Mouse (Mus musculus): ENCODE data around the gene Ablim1. TPM values are rescaled to one million over a fixed set of nuclear protein-coding genes. Genes with fewer than 3 reads are reported as not detected.
A peak's percentile ranks its signal among the peaks of the same experiment; 100 is the strongest.

The Ablim1 gene
- polyA plus RNA-seq, 1 experiment from 2014 or later = 16.4 TPM

DNA sequence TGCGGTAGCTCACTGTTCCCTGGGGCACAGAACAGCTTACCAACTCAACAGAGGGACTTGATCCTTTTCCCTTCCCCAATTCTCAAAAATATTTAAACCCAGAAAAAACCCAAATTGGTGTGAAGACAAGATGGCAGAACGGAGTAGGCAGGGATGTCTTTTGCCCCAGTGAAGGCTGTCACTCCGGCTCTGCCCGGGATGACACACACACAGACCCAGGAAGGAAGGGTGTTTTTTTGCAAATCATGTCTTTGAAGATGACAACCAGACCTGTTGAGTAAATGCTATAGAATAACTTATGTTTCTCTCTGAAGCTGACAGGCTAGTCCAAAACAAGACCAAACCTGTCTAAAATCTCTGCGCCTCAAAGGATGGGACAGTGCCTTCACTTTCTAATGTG, 187.2 kb downstream of the Ablim1 start:
- H3K36me3 ChIP-seq = no peaks in the 10 kb centered on the region
- no peak overlapping the region for H3K4me3 ChIP-seq
- 76% methylated on average over 5 of the region's 5 CpGs for WGBS
- H3K27ac ChIP-seq = 0 out of 2 replicates have a peak overlapping the region, but pooled peaks have one; percentile 39
- H3K9me3 ChIP-seq (replicated peaks) = no peaks in the 10 kb centered on the region
- no peak for DNase-seq (ENCODE audit: low spot score)
- H3K4me1 ChIP-seq = peaks cover 32% of the 10 kb centered on the region
- H3K27me3 ChIP-seq (ENCODE audit: low read depth, poor library complexity, severe bottlenecking) = peaks cover 46% of the 10 kb centered on the region

DNA sequence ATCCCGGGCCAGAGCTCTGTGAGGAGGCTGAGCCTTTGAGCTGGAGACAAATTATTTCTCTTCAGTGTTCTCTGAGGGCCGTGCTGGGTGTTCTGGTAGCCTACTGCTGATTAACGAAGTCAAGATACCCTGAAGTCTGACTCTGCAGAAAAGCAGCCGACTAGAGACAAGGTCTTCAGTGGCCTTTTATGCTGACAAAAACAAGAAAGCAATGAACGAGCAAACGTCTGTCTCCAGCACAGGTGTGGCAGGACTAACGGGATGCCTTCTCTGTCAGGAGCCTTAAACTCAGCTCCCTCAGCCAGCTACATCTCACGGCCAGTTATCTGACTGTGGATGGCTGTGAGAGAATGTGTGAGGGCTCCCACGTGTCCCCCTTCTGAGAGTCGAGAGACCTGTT, 187.8 kb downstream of the Ablim1 start:
- Histone ChIP-seq H3K9me3 (replicated peaks) (no peaks in the 10 kb centered on the region), H3K4me1 (peaks cover 32% of the 10 kb centered on the region), H3K27ac (no peak overlapping the region), H3K4me3 (no peak overlapping the region), H3K36me3 (no peaks in the 10 kb centered on the region), H3K27me3 (ENCODE audit: low read depth, poor library complexity, severe bottlenecking) (peaks cover 41% of the 10 kb centered on the region)
- WGBS = 39% methylated on average over 10 of the region's 10 CpGs
- DNase-seq (ENCODE audit: low spot score) = no peak

DNA sequence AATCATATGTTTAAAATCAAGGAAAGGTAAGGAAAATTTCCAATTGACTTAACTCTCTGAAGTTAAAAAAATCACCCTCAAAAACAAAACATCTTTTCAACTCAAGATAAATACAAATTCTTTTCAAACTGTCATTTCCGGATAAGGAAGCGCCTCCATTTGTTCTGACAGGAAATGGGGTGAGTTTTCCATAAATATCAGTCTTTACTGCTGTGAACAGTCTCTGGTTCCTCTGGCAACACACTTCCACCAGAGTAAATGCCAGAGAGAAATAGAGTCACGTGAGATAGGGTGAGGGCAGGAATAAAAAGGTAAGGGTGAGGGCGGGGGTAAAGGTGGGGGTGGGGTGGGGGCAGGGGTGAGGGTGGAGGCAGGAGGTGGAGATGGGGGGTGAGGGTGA, 189.8 kb downstream of the Ablim1 start:
- H3K4me3 ChIP-seq = no peak overlapping the region
- peaks cover 32% of the 10 kb centered on the region for H3K4me1 ChIP-seq
- peaks cover 23% of the 10 kb centered on the region for H3K27me3 ChIP-seq (ENCODE audit: low read depth, poor library complexity, severe bottlenecking)
- 74% methylated on average over 4 of the region's 4 CpGs for WGBS
- no peaks in the 10 kb centered on the region for H3K9me3 ChIP-seq (replicated peaks)
- no peak overlapping the region for H3K27ac ChIP-seq
- H3K36me3 ChIP-seq = no peaks in the 10 kb centered on the region
- no peak for DNase-seq (ENCODE audit: low spot score)

- H3K4me1 ChIP-seq = peaks cover 38% of the 10 kb centered on the region
- no peak for DNase-seq (ENCODE audit: low spot score)
- 73% methylated on average over 2 of the region's 2 CpGs for WGBS
- H3K36me3 ChIP-seq = no peaks in the 10 kb centered on the region
- peaks cover 15% of the 10 kb centered on the region for H3K27me3 ChIP-seq (ENCODE audit: low read depth, poor library complexity, severe bottlenecking)
- peak overlapping the region; percentile 63; the same call in 1 of the 2 replicates for H3K27ac ChIP-seq
- H3K4me3 ChIP-seq = no peak overlapping the region
- H3K9me3 ChIP-seq (replicated peaks) = no peaks in the 10 kb centered on the region
These were observed 190.6 kb downstream of the Ablim1 start for GRCm38 (mm10) chr19:57124138-57124519.

DNA sequence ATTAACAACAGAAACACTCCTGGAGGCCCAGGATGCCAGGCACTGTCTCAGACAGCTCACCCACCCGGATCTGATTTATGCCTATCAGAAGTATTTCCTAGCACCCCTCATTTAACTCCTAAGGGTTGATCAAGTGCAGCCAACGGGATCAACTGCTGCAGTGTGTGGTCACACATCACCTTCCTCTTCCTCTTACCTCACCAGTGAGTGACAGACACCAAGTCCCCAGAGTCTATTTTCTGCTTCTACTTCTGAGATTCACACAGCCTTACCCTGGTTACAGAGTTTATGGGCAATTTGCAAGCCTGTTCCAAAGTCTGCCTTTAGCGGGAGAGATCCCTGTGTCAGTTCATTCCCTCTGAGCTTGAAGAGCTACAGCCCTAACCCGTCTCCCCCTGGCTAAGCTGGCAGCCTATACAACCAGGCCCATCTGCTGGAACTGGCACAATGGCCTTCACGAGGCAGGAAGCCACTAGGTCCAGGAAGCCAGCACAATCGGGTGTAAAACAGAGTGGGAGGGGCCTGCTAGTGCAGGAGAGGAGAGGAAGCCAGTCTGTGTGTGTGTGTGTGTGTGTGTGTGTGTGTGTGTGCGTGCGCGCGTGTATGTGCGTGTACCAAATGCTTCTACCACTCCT, 191.1 kb downstream of the Ablim1 start:
- Histone ChIP-seq H3K9me3 (replicated peaks) (no peaks in the 10 kb centered on the region), H3K36me3 (no peaks in the 10 kb centered on the region), H3K4me1 (peaks cover 43% of the 10 kb centered on the region), H3K27ac (peak overlapping the region; percentile 63), H3K27me3 (ENCODE audit: low read depth, poor library complexity, severe bottlenecking) (peaks cover 10% of the 10 kb centered on the region), H3K4me3 (no peak overlapping the region)
- WGBS = 61% methylated on average over 11 of the region's 11 CpGs
- DNase-seq (ENCODE audit: low spot score) = no peak

DNA sequence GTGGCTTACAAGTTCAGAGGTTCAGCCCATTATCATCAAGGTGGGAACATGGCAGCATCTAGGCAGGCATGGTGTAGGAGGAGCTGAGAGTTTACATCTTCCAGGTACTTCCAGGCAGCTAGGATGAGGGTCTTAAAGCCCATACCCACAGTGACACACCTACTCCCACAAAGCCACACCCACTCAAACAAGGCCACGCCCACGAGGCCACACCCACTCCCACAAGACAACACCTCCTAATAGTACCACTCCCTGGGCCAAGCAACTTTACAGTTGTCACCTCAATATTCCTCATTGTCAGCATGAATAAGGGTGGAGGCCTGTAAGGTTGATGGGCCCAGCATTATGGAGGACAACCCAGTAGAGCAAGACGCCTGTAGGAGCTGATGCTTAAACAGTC, 192.5 kb downstream of the Ablim1 start:
- no peaks in the 10 kb centered on the region for H3K9me3 ChIP-seq (replicated peaks)
- no peaks in the 10 kb centered on the region for H3K36me3 ChIP-seq
- no peak for DNase-seq (ENCODE audit: low spot score)
- H3K4me3 ChIP-seq = no peak overlapping the region
- peaks cover 45% of the 10 kb centered on the region for H3K4me1 ChIP-seq
- WGBS = 82% methylated on average over 3 of the region's 3 CpGs
- H3K27ac ChIP-seq = no peak overlapping the region
- no peaks in the 10 kb centered on the region for H3K27me3 ChIP-seq (ENCODE audit: low read depth, poor library complexity, severe bottlenecking)

- H3K27ac ChIP-seq = no peak overlapping the region
- H3K36me3 ChIP-seq = no peaks in the 10 kb centered on the region
- H3K27me3 ChIP-seq (ENCODE audit: low read depth, poor library complexity, severe bottlenecking) = no peaks in the 10 kb centered on the region
- WGBS = 82% methylated on average over 4 of the region's 4 CpGs
- DNase-seq (ENCODE audit: low spot score) = no peak
- no peak overlapping the region for H3K4me3 ChIP-seq
- H3K9me3 ChIP-seq (replicated peaks) = no peaks in the 10 kb centered on the region
- H3K4me1 ChIP-seq = peaks cover 53% of the 10 kb centered on the region
These were observed 193.7 kb downstream of the Ablim1 start for GRCm38 (mm10) chr19:57121036-57121435.

DNA sequence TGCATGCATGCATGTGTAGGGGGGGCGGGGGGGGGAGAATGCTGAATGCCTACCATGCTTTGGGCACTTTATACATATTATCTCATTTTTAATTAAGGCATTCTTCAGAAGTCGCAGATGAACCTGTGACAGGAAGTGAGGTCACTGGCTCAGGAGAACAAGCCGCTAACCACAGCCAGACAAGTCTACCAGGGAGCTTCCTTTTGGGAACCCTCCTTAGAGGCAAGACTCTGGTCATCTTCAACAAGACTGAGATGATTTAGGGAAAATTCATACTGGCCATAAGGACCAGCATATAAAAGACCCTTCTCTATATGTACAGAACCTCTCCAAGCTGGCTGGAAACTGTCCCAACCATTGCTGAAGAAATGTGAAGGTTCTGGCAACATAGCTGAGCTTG, 195.1 kb downstream of the Ablim1 start:
- Histone ChIP-seq H3K9me3 (replicated peaks) (no peaks in the 10 kb centered on the region), H3K27ac (peak overlapping the region; percentile 78), H3K36me3 (no peaks in the 10 kb centered on the region), H3K27me3 (ENCODE audit: low read depth, poor library complexity, severe bottlenecking) (no peaks in the 10 kb centered on the region), H3K4me1 (peaks cover 67% of the 10 kb centered on the region), H3K4me3 (no peak overlapping the region)
- WGBS = 67% methylated on average over 3 of the region's 3 CpGs
- DNase-seq (ENCODE audit: low spot score) = no peak

GRCm38 (mm10) chr19:57118785-57119565, 195.7 kb downstream of the Ablim1 start:
- Histone ChIP-seq H3K4me1 (peaks cover 67% of the 10 kb centered on the region), H3K9me3 (replicated peaks) (no peaks in the 10 kb centered on the region), H3K4me3 (peak overlapping the region; percentile 44), H3K27me3 (ENCODE audit: low read depth, poor library complexity, severe bottlenecking) (no peaks in the 10 kb centered on the region), H3K27ac (peak overlapping the region; percentile 78), H3K36me3 (no peaks in the 10 kb centered on the region)
- DNase-seq (ENCODE audit: low spot score) = peak; percentile 73
- 48% methylated on average over 22 of the region's 22 CpGs for WGBS

GRCm38 (mm10) chr19:57117751-57118150, 197.0 kb downstream of the Ablim1 start:
- no peak overlapping the region for H3K27ac ChIP-seq

GRCm38 (mm10) chr19:57116871-57117501, 197.7 kb downstream of the Ablim1 start:
- Histone ChIP-seq H3K36me3 (no peaks in the 10 kb centered on the region), H3K9me3 (replicated peaks) (no peaks in the 10 kb centered on the region), H3K27me3 (ENCODE audit: low read depth, poor library complexity, severe bottlenecking) (no peaks in the 10 kb centered on the region), H3K4me1 (peaks cover 54% of the 10 kb centered on the region), H3K27ac (peak overlapping the region; percentile 44; the same call in 1 of the 2 replicates), H3K4me3 (peak overlapping the region; percentile 14; the same call in 1 of the 2 replicates)
- DNase-seq (ENCODE audit: low spot score) = no peak
- WGBS = 5% methylated on average over 7 of the region's 7 CpGs

More at GRCm38 (mm10) chr19:57117751-57118150, 197.0 kb downstream of the Ablim1 start:
- H3K4me1 ChIP-seq = peaks cover 55% of the 10 kb centered on the region
- no peaks in the 10 kb centered on the region for H3K9me3 ChIP-seq (replicated peaks)
- no peaks in the 10 kb centered on the region for H3K36me3 ChIP-seq
- WGBS = 46% methylated on average over 6 of the region's 6 CpGs
- H3K4me3 ChIP-seq = peak overlapping the region; percentile 44
- H3K27me3 ChIP-seq (ENCODE audit: low read depth, poor library complexity, severe bottlenecking) = no peaks in the 10 kb centered on the region
- no peak for DNase-seq (ENCODE audit: low spot score)

- H3K27ac ChIP-seq = 0 out of 2 replicates have a peak overlapping the region, but pooled peaks have one; percentile 5
These were observed 199.0 kb downstream of the Ablim1 start for GRCm38 (mm10) chr19:57115670-57116069.

DNA sequence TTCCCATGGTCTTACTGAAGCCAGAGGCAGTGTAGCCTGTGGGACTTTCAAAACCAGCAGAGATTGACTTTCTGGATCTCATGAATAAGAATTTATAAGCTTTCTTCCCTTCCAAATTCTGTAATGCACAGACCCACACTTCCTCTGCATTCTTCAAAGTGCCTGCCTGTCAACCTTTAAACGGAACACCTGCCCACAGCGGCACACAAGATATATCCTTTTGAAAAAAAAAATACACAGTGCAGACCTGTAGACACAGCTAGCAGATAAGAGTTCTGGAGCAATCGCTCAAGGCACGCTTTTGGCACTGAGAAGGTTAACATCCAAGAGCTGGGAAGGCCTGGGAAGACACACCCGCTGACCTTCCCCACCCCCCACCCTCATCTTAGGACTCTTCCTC, 199.8 kb downstream of the Ablim1 start:
- Histone ChIP-seq H3K27me3 (ENCODE audit: low read depth, poor library complexity, severe bottlenecking) (no peaks in the 10 kb centered on the region), H3K9me3 (replicated peaks) (no peaks in the 10 kb centered on the region), H3K4me1 (peaks cover 54% of the 10 kb centered on the region), H3K27ac (no peak overlapping the region), H3K4me3 (no peak overlapping the region), H3K36me3 (no peaks in the 10 kb centered on the region)
- 62% methylated on average over 5 of the region's 5 CpGs for WGBS
- DNase-seq (ENCODE audit: low spot score) = no peak

More at GRCm38 (mm10) chr19:57115670-57116069, 199.0 kb downstream of the Ablim1 start:
- Histone ChIP-seq H3K27me3 (ENCODE audit: low read depth, poor library complexity, severe bottlenecking) (no peaks in the 10 kb centered on the region), H3K4me3 (no peak overlapping the region), H3K9me3 (replicated peaks) (no peaks in the 10 kb centered on the region), H3K4me1 (peaks cover 54% of the 10 kb centered on the region), H3K36me3 (no peaks in the 10 kb centered on the region)
- DNase-seq (ENCODE audit: low spot score) = no peak
- WGBS = 48% methylated on average over 5 of the region's 5 CpGs

All from limb, embryonic 10.5 days (tissue).